Mouse (Mus musculus) cerebellum, adult 8-10 months (tissue): ENCODE results near the gene Tm4sf4.

Experiments used
- DNase-seq: peaks from one replicate; pipeline ENCODE4 v3.0.0; 2022

Gene Tm4sf4

DNA sequence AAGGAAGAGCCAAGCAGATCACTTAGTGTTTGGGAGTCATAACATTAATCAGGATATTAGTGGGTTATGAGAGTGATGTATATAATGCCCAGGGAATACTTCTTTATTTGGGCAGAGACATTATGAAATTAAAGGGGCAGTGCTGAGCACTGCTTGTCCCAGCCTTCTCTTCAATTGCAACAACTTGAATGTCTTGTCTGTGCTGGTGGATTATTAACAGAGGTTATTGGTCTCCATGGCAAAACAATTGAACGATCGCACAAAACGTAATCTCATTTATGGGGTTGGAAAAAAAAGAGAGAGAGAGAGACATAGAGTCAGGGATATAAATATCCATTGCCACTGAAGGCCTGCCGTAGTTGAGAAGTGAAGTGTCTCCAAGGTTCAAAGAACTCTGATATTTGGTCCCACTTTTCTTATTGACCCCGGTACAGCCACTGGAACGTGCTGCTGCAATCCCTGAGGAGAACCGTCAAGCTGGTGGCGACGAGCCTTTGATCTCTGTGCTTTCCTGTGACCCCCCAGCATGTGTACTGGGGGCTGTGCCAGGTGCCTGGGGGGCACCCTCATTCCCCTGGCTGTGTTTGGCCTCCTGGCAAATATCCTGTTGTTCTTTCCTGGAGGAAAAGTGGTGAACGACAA is at the start of gene Tm4sf4:
Gene Tm4sf4 (plus strand): TSS at position 226 of the 642 bp plus-strand sequence.
- DNase-seq = no peak

DNA sequence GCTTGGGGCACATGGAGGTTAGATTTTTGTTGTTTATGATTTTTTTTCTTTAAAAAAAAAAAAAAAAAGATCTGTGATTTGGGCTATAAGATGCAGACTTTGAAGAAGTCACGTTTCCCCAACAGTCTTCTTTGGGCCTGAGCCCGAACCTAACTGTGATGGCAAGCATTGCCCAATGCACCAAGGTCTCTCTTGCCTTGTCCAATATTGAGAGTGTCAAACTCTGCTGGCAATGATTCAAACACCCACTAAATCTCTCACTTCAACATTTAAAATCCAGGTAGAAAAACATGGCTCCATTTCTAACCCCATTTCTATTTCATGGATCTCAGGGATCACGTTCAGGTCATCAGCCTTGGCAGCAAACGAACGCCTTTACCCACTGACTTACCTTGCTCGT is 38.7 kb upstream of the Tm4sf4 start:
- DNase-seq = no peak

DNA sequence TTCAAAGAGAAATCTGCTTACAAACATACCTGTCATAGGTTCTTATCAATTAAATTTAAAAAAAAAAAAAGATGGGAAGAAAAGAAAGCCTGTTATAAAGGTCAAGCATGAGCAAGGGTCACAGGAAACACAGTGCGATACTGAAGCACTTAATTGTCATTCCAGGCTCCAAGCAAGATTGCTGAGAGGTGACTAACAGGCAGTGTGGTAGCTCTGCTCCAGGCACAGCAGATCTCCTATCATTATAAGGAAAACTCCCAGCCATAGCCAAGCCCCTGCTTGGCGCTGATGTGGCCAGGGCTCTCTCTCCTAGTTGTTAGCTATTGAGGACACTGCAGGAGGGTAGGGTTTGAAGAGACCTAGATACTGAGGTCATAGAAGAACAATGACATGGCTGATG is 38.2 kb upstream of the Tm4sf4 start:
- no peak for DNase-seq

DNA sequence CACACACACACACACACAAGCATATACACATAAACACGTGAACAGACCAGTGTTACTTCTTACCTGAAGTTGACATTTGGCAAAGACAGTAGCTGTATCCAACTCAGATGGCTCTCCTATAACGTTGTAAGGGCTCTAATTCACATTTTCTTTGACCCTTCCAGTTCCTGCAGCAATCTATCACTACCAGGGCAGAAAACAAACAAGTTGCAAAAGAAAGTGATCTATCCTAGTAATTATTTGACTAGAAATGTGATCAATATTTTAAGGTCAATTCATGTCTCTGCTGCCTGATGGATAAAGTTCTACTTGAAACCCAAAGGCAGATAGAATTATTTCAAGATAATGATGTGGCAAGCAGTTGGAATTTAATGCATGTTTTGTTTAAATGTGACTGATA is 37.5 kb upstream of the Tm4sf4 start:
- no peak for DNase-seq

DNA sequence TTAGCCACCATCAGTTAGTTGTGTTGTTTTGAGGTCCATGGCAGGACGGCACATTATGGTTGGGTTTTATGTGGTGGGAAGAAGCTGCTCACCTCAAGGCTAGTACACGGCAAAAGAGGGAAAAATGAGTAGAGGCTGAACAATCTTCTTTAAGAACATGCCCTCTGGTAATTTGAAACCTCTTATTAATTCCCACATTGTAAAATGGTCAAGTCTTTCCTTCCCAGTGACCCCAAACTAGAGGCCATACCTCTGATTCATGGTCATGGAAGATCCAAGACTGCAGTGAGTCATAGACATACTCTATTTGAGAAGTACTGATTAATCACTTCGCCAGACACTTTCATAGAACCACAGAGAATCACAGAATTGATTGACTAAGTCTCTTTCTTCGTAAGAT is 13.6 kb upstream of the Tm4sf4 start:
- DNase-seq = no peak

DNA sequence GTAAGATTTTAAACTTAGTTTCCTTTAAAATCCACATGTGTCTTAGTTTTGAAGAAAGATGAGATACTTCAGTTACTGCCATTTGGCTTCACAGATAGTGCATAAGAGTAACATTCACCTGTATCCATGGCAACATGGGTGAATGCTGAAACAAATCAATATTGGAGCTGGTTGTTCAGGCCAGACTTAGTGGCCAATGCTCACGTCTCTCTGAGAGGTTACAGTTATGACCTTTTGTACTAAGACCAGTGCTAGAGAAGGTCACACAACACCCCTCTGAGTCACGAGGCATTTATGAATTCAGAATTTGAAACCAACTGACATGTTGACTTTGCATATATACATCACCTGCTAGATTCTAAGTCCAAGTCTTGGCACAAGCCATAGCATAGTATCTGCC is 4.9 kb upstream of the Tm4sf4 start:
- DNase-seq = no peak

DNA sequence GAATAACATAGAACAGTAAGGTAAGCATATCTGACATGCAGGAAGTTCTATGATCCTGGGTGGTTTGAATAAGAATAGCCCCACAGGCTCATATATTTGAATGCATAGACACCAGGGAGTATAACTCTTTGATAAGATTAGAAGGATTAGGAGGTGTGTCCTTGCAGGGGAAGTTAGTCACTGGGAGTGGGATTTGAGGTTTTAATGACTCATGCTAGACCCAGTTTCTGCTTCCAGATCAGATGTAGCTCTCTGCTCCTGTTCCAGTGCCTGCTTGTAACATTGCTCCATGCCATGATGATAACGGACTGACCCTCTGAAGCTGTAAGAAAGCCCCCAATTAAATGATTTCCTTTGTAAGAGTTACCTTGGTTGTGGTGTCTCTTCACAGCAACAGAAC is 4.5 kb upstream of the Tm4sf4 start:
- DNase-seq = no peak

DNA sequence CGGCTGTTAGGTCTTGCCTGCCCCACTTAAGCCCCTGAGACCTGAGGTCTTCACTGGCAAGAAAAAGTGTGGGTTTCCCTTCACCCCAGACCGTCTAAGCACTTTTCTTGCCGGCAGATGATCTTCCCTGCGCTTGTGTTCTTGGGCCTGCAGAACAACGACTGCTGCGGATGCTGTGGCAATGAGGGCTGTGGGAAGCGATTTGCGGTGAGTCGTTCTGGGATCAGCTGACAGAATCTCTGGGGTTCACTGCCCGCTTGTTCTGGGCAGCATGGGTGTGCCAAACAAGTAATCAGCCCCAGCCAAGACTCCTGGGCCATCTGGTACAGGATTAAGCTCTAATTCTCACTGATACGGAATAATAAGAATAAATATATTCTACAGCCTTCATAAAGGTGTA is 1.2 kb downstream of the Tm4sf4 start:
- DNase-seq = no peak

DNA sequence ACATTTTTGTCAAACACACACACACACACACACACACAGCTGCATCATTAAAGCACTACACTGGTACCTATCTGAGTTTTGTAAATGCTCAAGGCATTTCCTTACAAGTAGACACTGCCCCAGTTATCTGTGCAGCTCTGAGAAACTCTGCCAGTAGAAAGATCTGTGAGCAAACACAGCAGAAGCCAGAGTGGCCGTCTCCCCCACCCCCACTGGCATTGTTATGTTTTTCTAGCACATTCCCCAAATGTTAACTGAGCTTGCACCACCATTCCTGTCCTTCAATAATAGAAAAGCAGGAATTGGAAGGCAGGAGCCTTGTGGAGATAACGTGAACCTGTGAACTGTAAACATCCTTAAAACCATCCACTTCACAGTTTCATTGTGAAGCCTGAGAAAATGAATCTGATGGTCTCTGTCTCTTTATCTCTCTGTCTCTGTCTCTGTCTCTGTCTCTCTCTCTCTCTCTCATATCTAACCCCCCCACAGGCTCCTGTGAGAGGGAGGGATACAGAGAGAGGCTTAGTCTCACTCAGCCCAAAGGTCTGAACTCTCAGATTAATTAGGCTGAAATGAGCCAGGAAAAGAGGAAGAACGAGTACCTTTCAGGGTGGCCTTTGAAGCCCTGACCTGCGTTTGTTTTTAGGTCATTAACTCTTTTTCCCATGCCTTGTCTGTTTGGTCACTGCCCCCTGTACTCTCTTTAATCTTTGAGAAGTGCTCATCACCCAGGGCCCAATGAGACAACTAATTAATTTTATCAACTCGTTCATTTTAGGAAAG is 3.8 kb downstream of the Tm4sf4 start:
- no peak for DNase-seq

DNA sequence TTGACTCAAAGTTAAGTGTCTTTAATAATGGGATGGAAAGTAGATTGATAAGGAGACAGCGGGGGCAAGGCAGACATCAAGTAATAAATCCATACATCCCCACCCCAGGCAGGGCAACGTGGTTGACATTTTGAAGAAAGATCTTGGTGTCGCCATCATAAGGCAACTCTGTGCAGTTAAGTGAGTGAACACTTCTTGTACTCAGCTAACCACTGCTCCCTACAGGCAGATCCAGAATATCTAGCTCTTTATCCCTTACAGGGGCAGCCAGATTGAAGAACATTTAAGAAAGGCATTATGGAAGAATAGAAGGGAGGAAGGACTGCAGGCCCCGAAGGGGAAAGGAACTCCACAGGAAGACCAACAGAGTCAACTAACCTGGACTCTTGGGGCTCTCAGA is 4.4 kb downstream of the Tm4sf4 start:
- DNase-seq = no peak

DNA sequence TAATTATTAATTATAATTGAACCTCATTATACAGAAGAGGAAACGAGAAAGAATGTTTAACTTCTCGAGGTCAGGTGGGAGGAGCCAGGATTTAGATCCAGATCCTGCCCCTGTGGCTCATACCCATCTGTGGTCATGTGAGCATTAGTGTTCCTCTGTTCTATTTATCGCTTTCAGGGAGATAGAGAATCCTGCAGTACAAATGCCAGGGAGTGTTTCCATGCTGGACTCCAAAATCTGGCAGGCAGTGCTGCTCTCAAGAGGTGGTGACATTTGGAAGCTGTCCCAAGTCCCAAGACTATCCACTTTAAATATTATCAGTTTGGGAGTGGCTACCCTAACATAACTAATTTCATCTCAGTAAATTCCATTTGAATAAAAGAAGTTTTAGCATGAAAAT is 6.6 kb downstream of the Tm4sf4 start:
- no peak for DNase-seq

DNA sequence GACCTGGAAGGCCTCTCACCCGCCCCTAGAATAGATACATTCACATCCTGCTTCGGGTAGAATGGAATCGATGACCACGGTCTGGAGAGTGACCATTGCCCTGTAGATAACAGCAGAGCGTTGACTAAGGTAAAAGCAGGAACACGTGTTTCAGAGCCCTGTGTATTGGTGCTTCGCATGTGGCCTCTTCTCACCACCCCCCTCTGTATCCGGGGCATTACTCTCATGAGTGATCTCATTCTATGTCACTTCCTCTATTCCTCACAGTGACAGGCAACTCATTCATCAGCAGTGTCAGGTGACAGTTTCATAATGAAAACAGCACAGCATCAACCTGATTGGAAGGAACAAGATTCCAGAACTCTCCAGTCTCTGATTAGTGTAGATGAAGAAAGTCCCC is 10.2 kb downstream of the Tm4sf4 start:
- no peak for DNase-seq

DNA sequence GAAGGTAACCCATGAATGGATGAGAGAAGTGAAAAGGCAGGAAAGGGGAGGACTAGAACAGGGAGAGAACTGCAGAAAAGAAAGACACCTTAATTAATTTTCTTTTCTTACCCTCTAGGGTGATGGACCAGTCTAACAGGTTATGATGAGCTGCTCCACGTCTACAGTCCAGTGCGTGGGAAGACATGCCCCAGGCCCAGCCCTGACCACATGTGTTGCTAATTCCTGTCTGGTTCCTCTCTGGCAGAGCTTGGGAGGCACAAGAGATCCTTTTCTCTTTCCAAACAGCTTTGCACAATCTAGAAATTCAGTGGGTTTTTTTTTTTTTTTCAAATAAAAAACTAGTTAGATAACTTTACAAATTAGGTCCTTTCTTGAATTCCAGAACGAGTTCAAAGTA is 15.8 kb downstream of the Tm4sf4 start:
- no peak for DNase-seq

DNA sequence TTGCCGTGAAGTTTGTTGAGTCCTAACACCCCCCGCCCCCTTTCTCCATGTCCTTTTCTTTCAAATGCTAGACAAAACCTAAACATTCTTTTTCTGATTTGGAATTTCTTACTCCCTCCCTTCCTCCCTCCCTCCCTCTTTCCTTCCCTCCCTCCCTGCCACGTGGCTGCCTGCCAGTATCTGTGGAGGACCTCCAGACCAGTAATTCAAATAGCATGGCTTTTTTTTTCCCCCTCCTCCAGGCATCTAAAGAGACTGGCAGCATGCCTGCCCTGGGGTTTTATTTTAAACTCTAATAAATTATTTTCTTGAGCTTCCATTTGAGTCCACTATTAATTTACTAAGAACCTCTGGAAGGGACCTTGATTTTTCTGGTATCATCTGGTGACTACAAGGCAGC is 20.6 kb downstream of the Tm4sf4 start:
- no peak for DNase-seq

DNA sequence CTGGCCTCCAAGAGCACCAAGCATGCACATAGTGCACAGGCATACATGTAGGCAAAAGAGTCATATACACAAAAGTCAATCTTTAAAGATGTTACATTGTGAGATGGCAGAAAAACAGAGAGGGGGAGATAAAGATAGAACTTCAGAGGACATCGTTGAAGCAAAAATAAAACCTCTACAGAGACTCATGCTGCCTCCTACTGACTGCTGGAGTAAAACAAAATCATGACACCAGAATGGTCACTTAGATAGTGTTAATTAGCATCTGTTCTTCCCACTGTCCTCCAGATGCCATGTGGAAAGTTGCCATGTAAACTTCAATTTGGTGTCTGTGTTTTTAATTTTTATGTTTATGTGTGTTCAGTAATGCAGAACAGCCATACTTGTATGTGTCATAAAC is 22.8 kb downstream of the Tm4sf4 start:
- DNase-seq = no peak

DNA sequence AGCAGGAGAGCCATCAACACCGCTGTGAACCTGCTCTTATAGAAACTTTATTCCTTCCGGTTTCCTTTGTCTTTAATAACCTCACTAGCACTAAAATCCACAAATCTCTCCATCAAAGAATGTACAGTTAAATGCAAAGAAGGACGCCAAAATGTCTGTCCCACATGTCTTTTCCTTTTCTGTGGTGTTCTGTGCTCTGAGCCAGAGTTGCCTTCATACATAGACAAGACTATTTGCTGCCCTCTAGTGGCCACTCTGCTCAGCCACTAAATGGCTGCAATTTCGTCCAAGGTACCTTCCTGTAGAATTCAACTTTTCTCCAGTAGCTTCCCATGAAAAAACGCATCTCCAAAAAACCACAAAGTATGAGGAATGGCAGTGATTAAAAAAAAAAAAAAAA is 23.3 kb downstream of the Tm4sf4 start:
- DNase-seq = peak; percentile 37

DNA sequence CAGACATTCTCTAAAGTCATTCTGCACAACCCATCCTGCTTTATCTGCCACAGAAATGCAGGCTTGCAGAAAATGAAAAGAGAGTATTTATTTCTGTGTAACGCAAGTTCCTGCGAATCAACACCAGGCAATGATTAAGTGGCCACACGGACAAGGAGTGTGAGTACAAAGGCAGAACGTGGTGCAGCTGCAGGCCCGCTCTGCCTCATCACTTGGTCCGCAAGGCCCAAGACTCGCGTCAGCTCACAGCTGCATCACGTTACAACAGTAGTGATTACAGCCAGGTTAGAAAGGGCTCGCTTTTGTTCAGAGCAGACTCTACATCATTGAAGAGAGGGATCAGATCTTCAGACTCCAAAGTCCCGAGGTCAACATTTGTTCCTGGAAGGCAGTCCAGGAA is 33.5 kb downstream of the Tm4sf4 start:
- no peak for DNase-seq

DNA sequence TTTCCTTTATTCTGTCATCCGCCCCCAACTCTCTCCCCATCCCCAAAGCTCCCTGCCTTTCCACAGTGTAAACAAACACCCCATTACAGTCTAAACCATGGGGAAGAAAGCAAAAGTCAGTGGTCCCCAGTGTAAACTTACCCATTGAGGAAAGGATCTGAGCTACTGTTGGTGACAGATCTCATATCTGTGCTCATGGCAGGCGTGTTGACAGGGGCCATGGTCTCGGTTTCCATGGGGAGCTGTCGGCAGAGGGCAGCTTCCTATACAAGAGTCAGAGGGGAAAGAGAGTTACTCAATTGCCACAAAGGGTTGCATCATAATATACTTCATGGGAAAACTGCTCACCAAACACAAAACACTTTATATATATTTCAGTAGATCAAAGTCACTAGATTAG is 38.2 kb downstream of the Tm4sf4 start:
- DNase-seq = no peak

DNA sequence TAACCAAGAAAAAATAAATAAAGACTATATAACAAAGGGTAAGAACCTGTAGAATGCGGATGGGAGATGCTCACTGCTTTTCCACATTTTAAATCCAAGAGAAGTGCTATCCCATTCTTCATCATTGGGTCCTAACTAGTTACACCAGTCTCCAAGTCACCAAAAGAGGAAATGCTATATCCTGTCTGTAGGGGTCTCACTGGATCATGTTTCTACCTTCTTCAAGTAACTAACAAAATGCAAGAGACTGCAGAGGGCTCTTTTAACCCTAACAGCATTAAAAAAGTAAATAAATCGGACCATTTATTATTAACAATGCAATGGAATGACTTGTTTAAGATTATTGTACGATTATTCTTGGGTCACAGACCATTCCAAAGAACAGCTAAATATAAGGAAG is 41.2 kb downstream of the Tm4sf4 start:
- no peak for DNase-seq

DNA sequence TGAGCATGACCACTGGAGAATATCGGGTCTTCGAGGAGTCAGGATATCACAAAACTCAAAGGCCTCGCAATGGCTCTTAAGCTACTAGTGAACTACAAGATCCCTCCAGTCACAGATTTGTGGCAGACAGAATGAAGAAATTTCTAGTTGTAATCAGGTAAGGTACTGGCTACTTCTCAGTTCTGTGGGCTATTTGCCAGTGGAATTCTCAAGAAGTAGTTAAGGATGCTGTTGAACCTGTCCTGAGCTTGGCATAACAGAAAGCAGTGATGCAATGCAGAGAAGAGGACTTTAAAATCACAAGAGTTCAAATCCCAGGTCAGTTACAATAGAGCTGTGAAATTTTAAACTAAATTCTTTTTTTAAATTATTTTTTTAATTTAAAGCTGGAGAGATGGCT is 44.2 kb downstream of the Tm4sf4 start:
- no peak for DNase-seq

DNA sequence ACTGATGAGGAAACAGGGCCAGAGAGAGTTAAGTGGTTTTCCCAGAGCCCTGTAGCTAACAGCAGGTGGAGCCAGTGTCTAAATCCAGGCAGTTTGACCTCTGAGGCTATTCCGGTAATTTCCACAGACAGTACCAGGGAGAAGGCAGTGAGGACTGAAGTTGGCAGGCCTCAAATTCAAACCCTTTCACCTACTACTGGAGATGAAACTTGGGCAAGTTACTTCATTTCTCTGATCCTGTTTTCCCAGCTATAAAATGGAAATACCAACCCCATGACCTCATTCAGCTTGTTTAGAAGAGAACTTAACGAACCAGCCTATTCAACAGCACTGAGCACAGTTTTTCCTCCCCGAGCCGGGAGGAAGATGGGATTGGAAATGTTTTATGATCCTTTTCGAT is 45.2 kb downstream of the Tm4sf4 start:
- DNase-seq = peak; percentile 2

DNA sequence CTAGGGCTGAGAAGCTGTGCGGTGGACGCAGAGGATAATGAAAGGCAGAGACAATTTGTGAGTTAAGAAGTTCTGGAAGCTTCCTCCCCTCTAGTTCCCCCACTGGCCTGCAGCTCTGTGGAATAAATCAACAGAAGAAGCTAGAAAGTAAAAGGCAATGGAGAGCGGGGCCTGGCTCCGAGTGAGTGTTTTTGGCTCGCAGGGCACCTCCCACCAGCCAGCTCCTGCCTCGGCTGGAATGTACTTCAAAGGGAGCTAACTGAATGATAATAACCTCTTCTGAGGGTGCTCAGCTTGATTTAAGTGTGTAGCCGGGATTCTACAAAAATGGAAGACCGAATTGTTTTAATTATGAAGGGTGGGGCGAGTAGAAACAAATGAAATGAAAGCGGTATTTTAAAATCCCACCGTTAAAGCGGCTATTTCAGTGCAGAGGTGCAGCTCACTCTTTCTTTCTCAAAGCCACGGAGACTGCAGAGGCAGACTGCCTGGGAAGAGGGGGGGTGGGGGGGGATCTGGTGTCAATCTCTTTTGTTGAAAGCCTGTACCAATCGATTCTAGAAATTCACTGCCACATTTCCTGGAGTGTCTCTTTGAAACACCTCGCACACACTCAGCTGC is 46.0 kb downstream of the Tm4sf4 start:
- no peak for DNase-seq

DNA sequence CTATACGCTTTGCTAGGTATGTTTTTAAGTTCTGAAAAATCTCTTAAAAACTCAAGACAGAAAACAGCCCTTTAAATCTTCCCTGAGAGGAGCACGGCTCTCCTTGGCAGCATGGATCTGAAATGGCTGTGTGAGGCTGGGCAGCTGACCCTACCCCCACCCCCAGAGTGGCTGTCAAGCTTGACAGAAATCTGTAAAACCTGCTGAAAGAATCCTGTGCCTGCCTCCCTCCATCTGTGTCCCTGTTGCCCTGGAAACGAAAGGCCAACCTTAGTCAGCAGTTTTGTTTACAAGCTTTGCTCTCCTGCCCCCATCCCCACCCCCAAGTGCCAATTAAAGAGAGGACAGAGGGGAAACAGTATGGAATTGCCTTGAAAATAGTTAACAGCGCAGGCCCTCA is 47.3 kb downstream of the Tm4sf4 start:
- DNase-seq = no peak

DNA sequence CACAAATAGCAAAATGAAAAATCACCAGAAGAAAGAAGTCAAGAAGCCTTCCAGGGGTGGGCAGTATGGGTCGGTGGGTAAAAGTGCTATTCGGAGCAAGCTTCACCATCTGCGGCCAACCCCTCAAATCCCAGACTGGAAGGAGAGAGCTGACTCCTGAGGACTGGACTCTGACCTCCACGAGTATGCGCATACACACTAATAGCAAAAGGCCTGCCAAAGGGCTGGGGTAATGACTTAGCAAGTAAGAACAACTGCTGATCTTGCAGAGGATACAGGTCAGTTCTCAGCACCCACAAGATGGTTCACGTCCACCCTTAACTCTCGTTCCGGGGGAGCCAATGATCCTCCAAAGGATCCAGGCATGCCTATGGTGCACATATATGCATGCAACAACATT is 49.3 kb downstream of the Tm4sf4 start:
- DNase-seq = no peak

DNA sequence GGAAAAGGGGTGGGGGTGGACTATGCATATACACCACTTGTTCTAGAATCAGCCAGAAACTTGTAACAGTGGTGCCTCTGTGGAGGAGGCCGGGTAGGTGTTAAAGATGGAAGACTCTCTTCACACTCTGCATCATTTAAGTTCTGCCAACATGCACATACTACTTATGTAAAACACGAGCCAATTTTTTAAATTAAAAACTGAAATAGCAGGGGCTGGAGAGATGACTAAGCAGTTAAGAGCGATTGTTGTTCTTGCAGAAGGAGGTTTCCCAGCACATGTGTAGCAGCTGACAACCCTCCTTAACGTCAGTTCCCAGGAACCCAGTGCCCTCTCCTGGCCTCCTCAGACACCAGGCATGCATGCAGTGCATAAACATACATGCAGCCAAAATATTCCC is 55.5 kb downstream of the Tm4sf4 start:
- DNase-seq = no peak
